Mouse (Mus musculus) hindbrain, postnatal 0 days (tissue): Measurements from ENCODE around the gene Ppm1f. TPM values are rescaled to one million over a fixed set of nuclear protein-coding genes. Genes with fewer than 3 reads are reported as not detected.
"Not testable (repeated sequence)": the region's sequence is repeated elsewhere in the genome, so short reads cannot be mapped to it uniquely, and the experiment has no call there.

Experiments used
- ATAC-seq: fragments of 200-750 bp; cut with Nextera tagmentation; 2 replicates; pipeline ENCODE4 v1.8.0; 2017; ENCODE audit warnings: mild to moderate bottlenecking, moderate TSS enrichment, moderate library complexity
- DNase-seq: peaks from one replicate; pipeline ENCODE4 v3.0.0-alpha.2; 2015; ENCODE audit warnings: low spot score
- H3K27ac ChIP-seq: fragments of 300-500 bp; sonication (generic); 2 replicates; pipeline ENCODE4 v1.5.1; 2014; ENCODE audit warnings: mild to moderate bottlenecking
- H3K27me3 ChIP-seq: fragments of 300-500 bp; sonication (generic); 2 replicates; pipeline ENCODE4 v1.6.1; 2014; ENCODE audit warnings: low read length, mixed read lengths; ENCODE audit not compliant: insufficient read depth
- H3K36me3 ChIP-seq: fragments of 300-500 bp; sonication (generic); 2 replicates; pipeline ENCODE4 v1.6.1; 2014; ENCODE audit warnings: low read length, mixed read lengths; ENCODE audit not compliant: insufficient read depth
- H3K4me1 ChIP-seq: fragments of 300-500 bp; sonication (generic); 2 replicates; pipeline ENCODE4 v1.6.1; 2014; ENCODE audit warnings: antibody characterized with exemption, low read length, mixed read lengths; ENCODE audit not compliant: insufficient read depth
- H3K4me2 ChIP-seq: fragments of 300-500 bp; sonication (generic); 2 replicates; pipeline ENCODE4 v1.6.1; 2014; ENCODE audit warnings: low read depth, mild to moderate bottlenecking, low read length, moderate library complexity, mixed read lengths
- H3K4me3 ChIP-seq: fragments of 300-500 bp; sonication (generic); 2 replicates; pipeline ENCODE4 v1.5.1; 2014; ENCODE audit warnings: low read length
- H3K9ac ChIP-seq: fragments of 300-500 bp; sonication (generic); replicated peaks from 2 replicates; pipeline ENCODE4 v1.6.1; 2014; ENCODE audit warnings: mild to moderate bottlenecking, low read length, moderate library complexity, mixed read lengths
- H3K9me3 ChIP-seq: fragments of 300-500 bp; sonication (generic); 2 replicates; pipeline ENCODE4 v1.6.1; 2016; ENCODE audit warnings: low read length, mixed read lengths
- CTCF ChIP-seq: IDR thresholded peaks from 2 replicates; pipeline ENCODE4 v1.5.1; 2016; ENCODE audit warnings: antibody characterized with exemption, control low read depth, low read depth
- WGBS: fragments of 180-500 bp; shearing (Covaris S2); extraction: QIAGEN DNeasy Blood & Tissue Kit; methylation state at CpG from one replicate; pipeline ENCODE4 v1.1.7; 2014; 5-methylcytosine and 5-hydroxymethylcytosine counted together
- polyA plus RNA-seq: library from polyadenylated mRNA; unstranded; fragments of >200 nt; fragmentation: Nextera tagmentation; extraction: Ambion mirVana; gene quantifications from 2 replicates; pipeline ENCODE4 v1.2.1, GENCODE M21; 2015
- total RNA-seq: library from RNA; depleted of rRNA; stranded (reverse); fragments of >200 nt; gene quantifications from 2 replicates; pipeline ENCODE4 v1.2.3, GENCODE M21; 2014; rRNA removed

Gene Ppm1f
- total RNA-seq (32.2 and 37.9 TPM in 2 replicates), polyA plus RNA-seq (12.6 and 13.4 TPM in 2 replicates)

- peak within 1 kb of the TSS; percentile 84 for H3K27ac ChIP-seq
- DNase-seq (peak; percentile 95), ATAC-seq (peak; percentile 92)
- H3K4me3 ChIP-seq, result peak within 1 kb of the TSS; percentile 66
- H3K4me1 ChIP-seq, result peaks cover 6% of the 10 kb centered on the region; the same call in 1 of the 2 replicates
- no peaks in the 10 kb centered on the region for H3K27me3 ChIP-seq
- peaks cover 16% of the 10 kb centered on the region for H3K36me3 ChIP-seq
- peak within 1 kb of the TSS; percentile 78 for H3K4me2 ChIP-seq
- H3K9me3 ChIP-seq, result no peaks in the 10 kb centered on the region
- H3K9ac ChIP-seq, result peak within 1 kb of the TSS; percentile 79
- TF ChIP-seq CTCF, result peak; percentile 94
- under 1% methylated on average over 29 of the region's 29 CpGs for WGBS
Measured at GRCm38 (mm10) chr16:16896382-16897055, at the start of gene Ppm1f. Ppm1f (plus strand) TSS chr16:16896469.

GRCm38 (mm10) chr16:16849196-16849595 lies 47.1 kb upstream of the Ppm1f start:
- no peak for TF ChIP-seq CTCF
- no peak for ATAC-seq

GRCm38 (mm10) chr16:16852411-16852810 lies 43.9 kb upstream of the Ppm1f start:
- no peak for TF ChIP-seq CTCF
- no peaks in the 10 kb centered on the region for H3K36me3 ChIP-seq
- H3K27me3 ChIP-seq, result no peaks in the 10 kb centered on the region
- no peak overlapping the region for H3K4me2 ChIP-seq
- H3K4me1 ChIP-seq, result no peaks in the 10 kb centered on the region
- DNase-seq, result no peak
- H3K27ac ChIP-seq, result no peak overlapping the region
- H3K4me3 ChIP-seq, result no peak overlapping the region
- no peak for ATAC-seq
- no peak overlapping the region for H3K9ac ChIP-seq
- WGBS, result 90% methylated on average over 3 of the region's 3 CpGs
- no peaks in the 10 kb centered on the region for H3K9me3 ChIP-seq

More at GRCm38 (mm10) chr16:16849196-16849595, 47.1 kb upstream of the Ppm1f start:
- no peak overlapping the region for H3K4me3 ChIP-seq
- no peaks in the 10 kb centered on the region for H3K9me3 ChIP-seq
- no peaks in the 10 kb centered on the region for H3K27me3 ChIP-seq
- H3K4me1 ChIP-seq, result no peaks in the 10 kb centered on the region
- H3K4me2 ChIP-seq, result no peak overlapping the region
- H3K36me3 ChIP-seq, result no peaks in the 10 kb centered on the region
- DNase-seq, result no peak
- no peak overlapping the region for H3K9ac ChIP-seq
- H3K27ac ChIP-seq, result no peak overlapping the region

- no peak overlapping the region for H3K9ac ChIP-seq
- no peak overlapping the region for H3K4me3 ChIP-seq
- H3K4me1 ChIP-seq, result no peaks in the 10 kb centered on the region
- peak; percentile 47 for TF ChIP-seq CTCF
- DNase-seq (peak; percentile 7), ATAC-seq (no peak)
- H3K36me3 ChIP-seq, result no peaks in the 10 kb centered on the region
- no peaks in the 10 kb centered on the region for H3K9me3 ChIP-seq
- 29% methylated on average over 6 of the region's 6 CpGs for WGBS
- H3K4me2 ChIP-seq, result no peak overlapping the region
- H3K27me3 ChIP-seq, result no peaks in the 10 kb centered on the region
- no peak overlapping the region for H3K27ac ChIP-seq
Measured at GRCm38 (mm10) chr16:16854836-16855235, 41.4 kb upstream of the Ppm1f start.

GRCm38 (mm10) chr16:16855541-16855940 lies 40.7 kb upstream of the Ppm1f start:
- Histone ChIP-seq H3K27ac (no peak overlapping the region), H3K36me3 (no peaks in the 10 kb centered on the region), H3K4me3 (no peak overlapping the region), H3K9me3 (no peaks in the 10 kb centered on the region), H3K4me2 (no peak overlapping the region), H3K4me1 (no peaks in the 10 kb centered on the region), H3K9ac (no peak overlapping the region), H3K27me3 (no peaks in the 10 kb centered on the region)
- DNase-seq (no peak), ATAC-seq (no peak)
- TF ChIP-seq CTCF, result no peak
- WGBS, result 97% methylated on average over 1 of the region's 1 CpGs

GRCm38 (mm10) chr16:16856054-16856453 lies 40.2 kb upstream of the Ppm1f start:
- H3K36me3 ChIP-seq, H3K27ac ChIP-seq, H3K9ac ChIP-seq, H3K27me3 ChIP-seq, H3K9me3 ChIP-seq, DNase-seq, ATAC-seq, H3K4me1 ChIP-seq, H3K4me3 ChIP-seq, H3K4me2 ChIP-seq: not testable (repeated sequence)
- 84% methylated on average over 9 of the region's 9 CpGs for WGBS

GRCm38 (mm10) chr16:16856731-16857476 lies 39.4 kb upstream of the Ppm1f start:
- Histone ChIP-seq H3K36me3 (no peaks in the 10 kb centered on the region), H3K27me3 (no peaks in the 10 kb centered on the region), H3K27ac (no peak overlapping the region), H3K4me1 (no peaks in the 10 kb centered on the region), H3K9ac (no peak overlapping the region), H3K9me3 (no peaks in the 10 kb centered on the region), H3K4me2 (no peak overlapping the region), H3K4me3 (no peak overlapping the region)
- no peak for ATAC-seq
- WGBS, result 78% methylated on average over 13 of the region's 13 CpGs
- no peak for DNase-seq
- TF ChIP-seq CTCF, result no peak
